Mouse (Mus musculus) ZHBTc4 (cell line): Measurements from ENCODE around the gene Ethe1.

Experiments used
- DNase-seq: peaks from one replicate; pipeline ENCODE4 v3.0.0-alpha.2; 2011; ENCODE audit warnings: low read depth, low spot score

Gene Ethe1

DNA sequence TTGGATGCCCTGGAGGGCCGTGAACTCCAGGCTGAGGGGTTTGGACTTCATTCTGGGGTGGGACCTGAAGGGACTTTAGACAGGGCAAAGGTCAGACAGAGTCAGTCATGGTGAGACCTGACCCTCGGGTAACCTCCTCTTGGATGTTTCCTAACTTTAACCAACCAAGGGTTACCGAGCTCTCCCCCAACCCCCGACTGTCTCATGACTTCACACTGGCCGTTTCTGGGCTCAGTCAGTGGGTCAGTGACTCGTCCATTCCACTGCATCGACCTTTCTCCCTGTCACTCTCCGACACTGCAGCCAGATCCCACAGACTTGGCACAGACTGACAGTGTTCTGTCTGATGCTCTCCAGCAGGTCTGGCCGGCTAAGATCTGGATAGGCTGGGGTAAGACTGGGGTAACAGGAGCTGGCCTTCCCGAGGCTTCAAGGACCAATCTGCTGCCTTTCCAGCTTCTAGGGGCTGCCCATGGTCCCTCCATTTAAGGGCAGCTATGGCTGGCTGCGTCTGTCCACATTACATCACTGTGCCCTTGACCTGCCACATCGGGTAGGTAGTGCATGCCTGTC, 13.0 kb upstream of the Ethe1 start:
- DNase-seq = no peak

DNA sequence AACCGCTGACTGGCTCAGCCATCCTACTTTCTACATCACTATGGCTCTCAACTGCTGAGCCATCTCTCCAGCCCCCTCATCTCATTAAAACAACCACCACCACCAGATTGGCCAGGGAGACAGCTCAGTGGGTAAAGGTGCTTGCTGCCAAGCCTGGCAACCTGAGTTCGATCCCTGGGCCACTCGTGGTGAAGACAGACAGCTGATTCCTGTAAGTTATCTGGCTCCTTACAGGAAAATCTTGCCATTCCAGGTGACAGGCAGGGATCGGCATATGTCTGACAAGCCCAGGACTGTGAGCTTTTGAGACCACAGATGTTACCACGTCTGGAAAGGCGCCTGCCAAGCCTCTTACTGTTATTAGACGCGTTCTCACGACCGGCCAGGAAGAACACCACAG, 9.5 kb upstream of the Ethe1 start:
- no peak for DNase-seq

DNA sequence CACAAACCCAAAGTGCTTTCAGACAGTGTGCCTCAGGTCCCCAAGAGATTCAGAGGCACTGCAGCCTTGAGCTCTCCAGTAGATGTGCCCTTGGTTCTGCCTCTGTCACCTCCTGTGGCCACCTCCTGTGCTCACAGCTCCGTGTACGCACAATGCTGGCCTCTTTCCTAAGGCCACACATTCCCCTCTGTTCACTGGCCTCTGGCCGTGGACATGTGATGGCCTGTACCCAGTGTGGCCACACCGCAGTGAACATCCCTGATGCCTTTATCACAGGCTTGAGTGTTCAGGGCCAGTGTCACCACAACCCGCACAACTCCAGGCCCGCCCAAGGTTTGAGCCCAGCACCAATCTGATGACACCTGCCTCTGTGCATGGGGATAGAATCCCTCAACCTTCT, 2.5 kb upstream of the Ethe1 start:
- DNase-seq = no peak

DNA sequence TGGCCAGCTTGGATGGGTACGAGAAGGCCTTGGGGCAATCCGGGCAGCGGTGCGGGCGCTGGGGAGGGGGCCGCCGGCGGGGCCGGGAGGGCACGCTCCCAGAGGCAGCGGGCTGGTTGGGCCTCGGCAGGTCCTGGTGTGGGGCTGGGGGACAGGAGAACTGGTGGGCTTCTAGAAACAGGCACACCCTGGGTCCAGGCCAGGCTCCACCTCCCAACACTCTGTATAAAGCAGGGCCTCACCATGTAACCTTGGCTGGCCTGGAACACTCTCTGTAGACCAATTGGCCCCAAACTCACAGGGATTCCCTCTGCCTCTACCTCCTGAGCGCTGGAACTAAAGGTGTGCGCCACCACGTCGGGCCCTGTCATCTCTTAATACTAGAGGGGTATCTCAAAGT, 1.3 kb upstream of the Ethe1 start:
- DNase-seq = peak; percentile 56

DNA sequence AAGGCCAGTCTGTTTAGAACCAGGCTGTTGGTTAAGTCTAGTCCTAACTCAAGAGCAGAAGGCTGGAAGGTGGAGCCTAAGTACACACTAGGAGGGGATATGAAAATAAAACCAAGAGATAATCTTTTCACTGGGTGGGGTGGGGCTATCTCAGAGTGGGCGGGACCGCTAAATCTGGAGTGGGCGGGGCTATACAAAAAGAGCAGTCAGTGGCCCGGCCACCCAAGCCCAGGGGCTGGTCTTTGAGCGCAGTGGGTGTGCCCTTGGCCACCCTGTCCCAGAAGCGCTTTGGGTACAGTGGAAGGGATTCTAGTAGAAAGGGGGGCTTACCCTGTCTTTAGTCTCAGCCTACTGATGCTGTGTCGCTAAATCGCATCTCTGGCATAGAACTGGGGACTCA, 515 bp upstream of the Ethe1 start:
- peak; percentile 34 for DNase-seq

DNA sequence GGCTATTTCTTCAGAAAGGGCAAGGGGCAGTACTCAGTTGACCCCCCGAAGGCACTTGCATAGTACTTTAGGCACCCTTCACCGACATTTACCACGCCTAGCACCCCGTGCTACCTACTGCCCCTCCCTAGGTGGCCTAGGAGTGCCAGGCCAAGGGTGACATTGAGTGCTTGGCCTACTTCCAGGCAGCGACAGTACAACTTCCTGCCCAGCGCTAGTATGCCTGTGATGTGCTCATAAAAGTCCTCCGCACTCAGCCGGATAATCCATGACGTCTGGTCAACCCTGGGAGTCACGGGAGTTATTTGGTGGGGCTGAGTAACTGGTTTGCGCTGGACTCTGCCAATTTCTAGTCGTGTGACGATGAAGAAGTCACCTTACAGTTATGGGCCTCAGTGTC, 993 bp downstream of the Ethe1 start:
- DNase-seq = no peak

DNA sequence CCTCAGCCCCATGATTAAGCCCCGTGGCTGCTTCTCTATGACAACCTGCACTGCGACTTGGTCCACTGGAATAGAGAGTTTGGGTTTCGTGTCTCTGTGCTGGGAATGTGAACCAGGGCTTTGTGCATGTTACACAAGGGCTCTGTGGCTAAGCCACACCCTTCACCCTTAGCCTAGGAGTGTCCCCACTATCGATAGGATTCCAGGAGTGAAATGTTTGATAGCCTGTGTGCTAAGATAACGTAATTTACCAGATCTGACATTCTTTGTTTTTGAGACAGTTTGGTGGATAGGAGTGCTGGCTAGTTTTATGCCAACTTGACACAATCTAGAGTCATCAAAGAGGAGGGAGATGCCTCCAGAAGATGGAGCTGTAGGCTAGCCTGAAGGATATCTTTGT, 4.4 kb downstream of the Ethe1 start:
- no peak for DNase-seq

DNA sequence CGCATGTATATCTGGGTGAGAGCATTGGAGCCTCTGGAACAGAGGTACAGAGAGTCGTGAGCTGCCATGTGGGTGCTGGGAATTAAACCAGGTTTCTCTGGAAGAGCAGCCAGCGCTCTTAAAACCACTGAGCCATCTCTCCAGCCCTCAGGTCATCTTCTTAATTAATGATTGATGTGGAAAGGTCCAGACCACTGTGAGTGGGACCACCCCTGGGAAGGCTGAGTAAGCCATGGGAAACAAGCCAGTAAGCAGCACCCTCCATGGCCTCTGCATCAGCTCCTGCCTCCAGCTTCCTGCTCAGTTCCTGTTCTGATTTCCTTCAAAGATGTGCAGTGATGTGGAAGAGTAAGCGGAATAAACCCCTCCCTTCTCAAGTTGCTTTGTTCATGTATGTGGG, 4.8 kb downstream of the Ethe1 start:
- DNase-seq = no peak

DNA sequence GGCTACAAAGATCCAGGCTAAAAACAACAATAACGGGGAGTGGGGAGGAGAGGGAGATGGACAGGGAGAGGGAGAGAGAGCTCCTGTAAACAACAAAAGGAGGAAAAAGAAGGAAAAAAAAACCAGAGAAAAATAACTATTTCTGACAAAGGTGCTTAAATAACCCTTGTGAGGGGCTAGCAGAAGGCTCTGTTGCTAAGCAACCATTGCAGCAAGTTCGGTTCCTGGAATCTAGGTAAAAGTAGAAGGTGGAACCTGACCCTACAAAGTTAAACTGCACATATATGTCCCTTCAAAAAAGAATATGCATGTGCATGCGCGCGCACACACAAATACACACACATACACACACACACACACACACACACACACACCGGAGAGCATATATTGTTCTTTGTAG, 5.4 kb downstream of the Ethe1 start:
- DNase-seq = no peak

DNA sequence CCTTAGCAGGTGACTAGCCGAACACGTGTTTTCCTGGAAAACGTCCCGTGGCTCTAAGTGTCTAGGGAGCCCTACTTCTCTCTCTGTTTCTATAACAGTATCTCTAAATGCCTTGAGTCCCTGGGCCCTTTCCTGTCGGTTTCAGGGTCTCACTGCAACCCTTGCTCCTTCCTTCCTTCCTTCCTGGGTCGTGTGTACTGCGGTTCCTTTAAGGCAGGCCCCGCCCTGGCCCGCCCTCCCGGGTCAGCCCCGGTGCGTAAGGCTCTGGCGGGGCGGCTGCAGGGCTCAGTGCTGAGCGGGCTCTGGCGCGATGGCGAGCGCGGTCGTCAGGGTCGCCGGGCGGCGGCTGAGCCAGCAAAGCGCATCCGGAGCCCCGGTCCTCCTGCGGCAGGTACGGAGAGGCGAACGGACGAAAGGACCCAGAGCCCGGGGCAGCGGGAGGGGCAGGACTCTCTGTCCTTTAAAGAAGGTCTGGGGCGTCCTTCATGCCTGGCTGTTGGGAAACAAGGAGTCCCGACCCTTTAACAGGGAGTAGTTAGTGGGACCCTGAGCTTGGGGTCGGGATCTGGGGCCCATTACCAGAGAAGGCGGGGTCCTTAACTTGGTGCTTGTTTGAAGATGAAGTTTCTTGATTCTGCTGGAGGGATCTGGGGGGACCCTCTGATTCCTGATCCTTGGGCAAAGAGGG, 6.4 kb downstream of the Ethe1 start:
- peak; percentile 80 for DNase-seq

DNA sequence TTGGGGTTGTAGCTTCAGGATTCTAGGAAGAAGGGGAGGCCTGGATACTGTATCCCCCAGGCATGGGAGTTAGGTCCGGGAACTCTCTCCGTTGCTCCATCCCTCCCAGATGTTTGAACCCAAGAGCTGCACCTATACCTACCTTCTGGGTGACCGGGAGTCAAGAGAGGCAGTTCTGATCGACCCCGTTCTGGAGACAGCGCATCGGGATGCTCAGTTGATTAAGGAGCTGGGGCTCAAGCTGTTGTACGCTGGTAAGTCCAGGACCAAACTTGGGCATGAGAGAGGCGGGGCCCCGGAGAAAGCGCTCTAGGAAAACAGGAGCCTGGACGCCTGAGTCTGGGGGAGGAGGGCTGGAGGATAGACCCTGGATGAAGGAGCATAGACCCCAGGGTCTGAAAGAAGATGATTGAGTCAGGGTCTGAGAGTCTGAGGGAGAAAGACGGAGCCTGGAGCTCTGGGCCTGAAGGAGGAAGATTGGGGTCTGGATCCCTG, 7.0 kb downstream of the Ethe1 start:
- DNase-seq = peak; percentile 27

DNA sequence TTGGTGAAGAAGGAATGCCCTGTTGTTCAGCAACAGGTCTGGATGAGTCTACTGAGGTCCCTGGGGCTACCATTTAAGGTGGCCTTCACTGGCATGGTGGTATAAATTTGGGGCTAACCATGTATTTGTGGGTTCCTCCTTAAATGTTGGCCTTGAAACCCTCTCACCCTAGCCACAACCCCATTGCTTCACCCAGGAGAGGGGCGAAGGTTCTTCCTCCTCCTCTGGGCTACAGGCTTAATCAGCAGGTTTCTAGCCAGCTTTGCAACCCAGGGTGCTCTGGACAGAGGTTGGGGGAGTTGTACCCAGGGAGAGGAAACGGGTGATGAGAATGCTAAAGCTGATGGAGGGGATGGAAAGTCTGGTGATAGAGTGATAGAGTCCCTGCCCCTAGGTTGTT, 8.1 kb downstream of the Ethe1 start:
- no peak for DNase-seq

DNA sequence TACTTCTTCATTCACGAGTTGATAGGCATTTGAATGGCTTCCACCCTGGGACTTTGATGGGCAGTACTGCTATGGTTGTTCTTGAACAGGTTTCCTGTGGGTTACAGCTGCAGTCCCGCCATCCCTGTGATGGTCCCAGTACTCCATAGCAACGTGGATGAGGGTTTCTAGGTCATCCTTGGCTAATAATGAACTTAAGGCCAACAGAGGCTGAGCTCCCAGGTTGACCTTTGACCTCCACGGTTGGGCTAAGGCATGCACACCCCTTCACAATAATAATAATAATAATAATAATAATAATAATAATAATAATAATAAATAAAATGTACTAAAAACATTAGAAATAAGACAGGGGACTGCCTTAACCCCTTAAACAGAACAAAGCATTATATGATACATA, 10.8 kb downstream of the Ethe1 start:
- DNase-seq = no peak

DNA sequence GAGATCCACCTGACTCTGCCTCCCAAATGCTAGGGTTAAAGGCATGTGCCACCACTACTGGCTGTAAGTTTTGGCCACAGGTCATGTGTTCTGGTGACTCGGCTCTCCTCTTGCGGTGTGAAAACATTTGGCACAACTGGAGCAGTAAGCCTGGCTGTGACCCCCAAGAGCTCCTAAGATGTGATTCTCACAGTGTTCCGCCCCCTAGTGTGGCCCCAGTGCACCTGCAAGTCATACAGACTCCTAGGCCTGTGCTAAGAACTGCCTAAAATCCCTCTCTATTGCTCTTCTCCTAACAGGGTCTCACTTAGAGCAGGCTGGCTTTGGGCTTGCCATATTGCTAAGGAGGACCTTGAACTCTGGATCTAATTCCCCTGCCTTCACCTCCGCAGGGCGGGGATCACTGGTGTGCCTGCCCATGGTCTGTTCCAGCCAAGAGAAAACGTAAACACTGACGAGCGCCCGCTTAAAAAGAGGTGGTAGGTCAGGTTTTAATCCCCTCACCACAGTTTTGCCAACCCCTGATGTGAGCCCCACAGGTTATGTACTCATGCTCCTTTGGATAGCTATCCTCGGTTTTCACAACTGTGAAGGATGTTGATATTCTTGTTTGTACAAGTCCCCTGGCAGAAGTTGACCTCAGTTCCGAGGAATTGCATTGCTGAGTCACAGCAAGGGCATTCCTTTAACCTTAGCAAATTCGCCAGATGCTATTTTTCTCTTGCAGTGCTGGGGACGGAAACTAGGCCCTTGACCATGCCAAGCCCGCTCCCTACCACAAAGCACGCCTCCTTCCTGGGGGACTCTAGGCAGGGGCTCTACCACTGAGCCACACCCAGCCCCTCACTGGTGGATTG, 12.1 kb downstream of the Ethe1 start:
- peak; percentile 78 for DNase-seq

DNA sequence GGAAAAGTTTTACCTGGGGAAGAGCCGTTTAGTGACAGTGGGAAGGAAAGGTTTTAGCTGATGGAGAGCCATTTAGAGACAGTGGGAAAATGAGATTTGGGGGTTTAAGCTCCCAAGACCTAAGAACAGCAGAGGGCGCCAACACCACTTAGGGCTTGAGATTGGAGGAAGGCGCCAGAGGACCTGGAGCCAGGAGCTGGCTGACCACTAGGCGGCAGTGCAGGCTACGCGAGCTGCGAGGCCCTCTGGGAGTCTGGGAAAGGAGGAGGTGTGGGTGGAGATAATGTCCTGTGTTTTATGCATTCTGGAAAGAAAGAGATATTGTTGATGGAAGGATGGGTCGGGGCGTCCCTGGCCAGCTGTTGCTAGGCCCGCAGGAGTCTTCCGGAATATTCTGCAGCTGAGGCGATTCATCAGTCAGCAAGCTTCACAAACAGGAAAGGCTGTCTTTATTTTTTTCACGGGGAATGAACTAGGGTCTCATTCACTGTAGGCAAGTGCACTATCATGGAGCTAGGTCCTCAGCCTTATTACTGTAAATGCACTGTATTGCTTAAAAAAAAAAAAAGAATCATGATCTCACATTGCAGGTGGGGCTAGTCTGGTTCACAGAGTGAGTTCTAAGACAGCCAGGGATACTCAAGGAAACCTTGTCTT, 13.7 kb downstream of the Ethe1 start:
- DNase-seq = peak; percentile 96

DNA sequence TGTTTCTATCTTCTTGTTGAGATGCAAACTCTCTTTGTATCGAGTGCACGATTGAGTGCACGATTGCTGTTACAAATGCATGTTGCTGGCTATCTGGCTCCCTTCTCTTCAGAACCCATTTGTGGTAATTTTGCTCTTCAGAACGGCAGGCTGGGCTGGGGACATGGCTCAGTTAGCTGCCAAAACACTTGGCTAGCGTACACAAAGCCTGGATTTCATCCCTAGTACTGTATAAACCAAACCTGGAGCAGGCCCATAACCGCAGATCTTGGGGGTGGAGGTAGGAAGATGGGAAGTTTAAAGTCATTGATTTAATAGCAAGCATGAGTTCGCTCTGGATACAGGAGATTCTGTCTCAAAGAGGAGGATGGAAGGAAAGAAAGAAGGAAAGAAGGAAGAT, 18.2 kb downstream of the Ethe1 start:
- no peak for DNase-seq

DNA sequence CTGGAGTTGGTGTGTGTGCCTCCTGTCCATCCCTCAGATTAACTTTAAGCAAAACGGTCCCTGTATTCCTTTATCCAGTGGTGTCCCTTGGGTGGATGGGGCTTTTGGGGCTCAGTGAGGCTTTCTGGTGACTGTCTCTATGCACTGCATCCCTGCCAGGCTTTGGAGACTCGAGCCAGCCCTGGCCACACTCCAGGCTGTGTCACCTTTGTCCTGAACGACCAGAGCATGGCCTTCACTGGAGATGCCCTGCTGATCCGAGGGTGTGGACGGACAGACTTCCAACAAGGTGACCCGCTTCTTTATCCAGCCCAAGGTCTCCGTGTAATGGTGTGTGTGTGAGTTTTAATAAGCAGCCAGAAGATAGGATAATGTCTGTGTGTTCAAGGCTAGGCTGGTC, 18.7 kb downstream of the Ethe1 start:
- no peak for DNase-seq

DNA sequence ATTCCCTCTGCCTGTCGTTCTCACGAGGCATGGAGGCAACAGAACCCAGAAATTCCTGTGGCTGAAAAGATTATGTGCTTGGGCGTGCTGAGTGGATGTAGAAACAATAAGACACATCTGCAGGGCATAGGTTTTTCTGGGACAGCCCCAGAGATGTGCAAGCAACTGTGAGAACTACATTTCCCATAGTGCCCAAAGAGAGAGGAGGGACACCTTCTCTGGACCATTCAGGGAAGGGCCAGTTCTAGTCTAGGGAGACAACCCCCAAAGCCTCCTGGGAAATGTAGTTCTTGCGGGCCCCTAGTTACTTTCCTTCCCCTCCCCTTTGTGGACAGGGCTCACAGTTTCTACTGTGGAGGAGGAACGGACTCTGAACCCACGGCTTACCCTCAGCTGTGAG, 20.7 kb downstream of the Ethe1 start:
- peak; percentile 82 for DNase-seq

DNA sequence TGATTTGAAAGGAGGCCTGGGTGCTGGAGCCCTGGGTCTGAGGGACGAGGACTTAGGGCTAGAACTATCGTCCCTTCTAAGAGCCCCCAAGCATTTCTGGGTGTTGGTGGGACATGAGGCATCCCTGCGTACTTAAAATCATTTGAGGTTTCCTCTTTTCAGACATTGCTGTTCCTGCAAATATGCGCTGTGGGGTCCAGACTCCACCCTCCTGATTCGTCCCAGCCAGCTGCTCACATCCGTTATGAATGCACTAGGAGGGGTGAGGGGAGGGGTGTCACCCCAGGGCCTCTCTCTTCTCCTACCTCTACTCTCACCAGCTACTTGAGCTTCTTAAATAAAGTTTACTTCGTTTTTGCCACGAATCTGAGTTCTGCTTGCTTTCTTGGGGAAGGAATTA, 21.2 kb downstream of the Ethe1 start:
- DNase-seq = no peak

DNA sequence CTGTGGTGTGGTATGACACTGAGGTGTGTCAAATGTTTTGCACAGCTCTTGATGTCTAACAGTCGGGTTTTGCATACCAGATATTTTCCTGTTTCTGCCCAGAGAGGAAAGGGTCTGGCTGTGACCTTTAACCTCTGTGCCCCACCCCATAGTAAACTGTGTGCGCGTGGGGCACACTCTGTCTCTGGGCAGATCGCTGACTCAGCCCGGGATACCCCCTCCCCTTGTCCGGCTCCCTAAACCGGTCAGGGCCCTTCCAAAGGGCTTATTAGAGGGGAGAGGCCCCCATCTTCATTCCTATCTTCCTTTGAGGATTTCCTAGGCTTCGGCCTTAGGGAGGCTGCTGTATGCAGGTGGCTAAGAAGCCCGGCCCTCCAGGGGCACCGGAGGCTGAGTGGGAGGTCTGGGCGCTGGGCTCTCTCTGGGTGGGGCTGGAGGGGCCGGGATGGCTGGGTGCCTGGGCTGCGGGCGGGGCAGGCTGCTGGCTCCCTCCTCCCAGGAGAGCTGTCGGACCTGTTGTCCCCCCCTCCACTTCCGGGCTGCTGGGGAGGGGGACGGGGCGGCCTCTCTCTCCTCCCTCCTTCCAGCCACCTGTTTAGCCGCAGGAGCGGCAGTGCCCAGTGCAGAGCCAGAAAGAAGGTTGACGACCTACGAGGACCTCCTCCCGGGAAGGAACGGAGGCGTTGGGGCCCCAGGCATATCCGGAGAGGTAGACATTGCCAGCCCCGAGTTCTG, 23.0 kb downstream of the Ethe1 start, which contains the start of gene Phldb3:
Gene Phldb3 (plus strand): TSS at position 620 of the 735 bp plus-strand sequence.
- DNase-seq = no peak

DNA sequence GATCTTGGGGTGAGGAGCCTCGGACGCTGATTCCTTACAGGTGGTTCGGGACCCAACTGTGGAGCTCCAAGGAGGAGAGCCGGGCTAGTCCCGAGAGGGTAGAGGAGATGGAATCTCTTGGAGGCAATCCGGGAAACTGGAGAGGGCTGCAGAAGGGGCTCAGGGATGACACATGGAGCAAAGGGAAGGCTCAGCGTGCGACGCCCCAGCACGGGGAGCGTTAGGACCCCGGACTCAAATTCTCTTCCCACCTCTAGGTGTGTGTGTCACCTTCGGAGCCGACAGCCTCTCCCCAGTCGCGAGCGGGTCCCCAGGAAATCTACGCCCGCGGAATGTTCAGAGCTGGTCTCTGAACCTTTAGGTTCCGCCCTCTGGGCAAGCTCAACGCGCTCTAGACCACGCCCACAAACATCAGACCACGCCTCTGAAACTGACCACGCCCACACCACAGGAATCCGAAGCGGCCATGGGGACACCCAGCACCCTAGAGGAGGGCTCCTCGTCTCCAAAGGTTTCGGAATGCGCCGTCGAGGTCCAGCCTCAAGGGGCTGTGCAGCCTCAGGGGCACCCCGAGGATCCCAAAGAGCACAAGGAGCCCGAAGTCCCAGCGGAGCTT, 23.6 kb downstream of the Ethe1 start:
- peak; percentile 85 for DNase-seq
